Mouse (Mus musculus) hindbrain, embryonic 10.5 days (tissue): ENCODE results near the gene Atp6v0a2. TPM values are rescaled to one million over a fixed set of nuclear protein-coding genes. Genes with fewer than 3 reads are reported as not detected.
"Not testable (repeated sequence)": the region's sequence is repeated elsewhere in the genome, so short reads cannot be mapped to it uniquely, and the experiment has no call there.

Experiments used
- DNase-seq: peaks from one replicate; pipeline ENCODE4 v3.0.0-alpha.2; 2017; ENCODE audit warnings: low spot score
- H3K27ac ChIP-seq: fragments of 300-500 bp; sonication (generic); 2 replicates; pipeline ENCODE4 v1.5.1; 2016; ENCODE audit warnings: mild to moderate bottlenecking, moderate library complexity
- H3K27me3 ChIP-seq: fragments of 300-500 bp; sonication (generic); 2 replicates; pipeline ENCODE4 v1.6.1; 2016; ENCODE audit warnings: mild to moderate bottlenecking; ENCODE audit not compliant: poor library complexity, insufficient read depth, severe bottlenecking
- H3K36me3 ChIP-seq: fragments of 300-500 bp; sonication (generic); 2 replicates; pipeline ENCODE4 v1.6.1; 2016; ENCODE audit warnings: mild to moderate bottlenecking, moderate library complexity
- H3K4me1 ChIP-seq: fragments of 300-500 bp; sonication (generic); replicated peaks from 2 replicates; pipeline ENCODE4 v1.6.1; 2016; ENCODE audit warnings: mild to moderate bottlenecking
- H3K4me3 ChIP-seq: fragments of 300-500 bp; sonication (generic); 2 replicates; pipeline ENCODE4 v1.5.1; 2016; ENCODE audit warnings: mild to moderate bottlenecking, moderate library complexity
- H3K9me3 ChIP-seq: fragments of 300-500 bp; sonication (generic); 2 replicates; pipeline ENCODE4 v1.6.1; 2016; ENCODE audit warnings: mild to moderate bottlenecking, moderate library complexity
- WGBS: fragments of 180-500 bp; shearing (Covaris S2); methylation state at CpG from one replicate; pipeline ENCODE4 v1.1.7; 2016; 5-methylcytosine and 5-hydroxymethylcytosine counted together
- polyA plus RNA-seq: library from polyadenylated mRNA; unstranded; fragments of >200 nt; fragmentation: Nextera tagmentation; extraction: Ambion mirVana; gene quantifications from 2 replicates; pipeline ENCODE4 v1.2.1, GENCODE M21; 2016

Atp6v0a2 gene
- polyA plus RNA-seq = 46.7 and 50.6 TPM in 2 replicates

- peak; percentile 95 for DNase-seq
- under 1% methylated on average over 58 of the region's 58 CpGs for WGBS
- peak within 1 kb of the TSS; percentile 100 for H3K4me3 ChIP-seq
- H3K4me1 ChIP-seq = peaks cover 22% of the 10 kb centered on the region
- H3K27me3 ChIP-seq = no peaks in the 10 kb centered on the region
- H3K27ac ChIP-seq = peak within 1 kb of the TSS; percentile 87
- H3K9me3 ChIP-seq = no peaks in the 10 kb centered on the region
- peaks cover 42% of the 10 kb centered on the region for H3K36me3 ChIP-seq
Measured at GRCm38 (mm10) chr5:124628448-124629363, at the start of gene Atp6v0a2. Atp6v0a2 (plus strand) TSS chr5:124628576.

GRCm38 (mm10) chr5:124578633-124579317 is 49.6 kb upstream of the Atp6v0a2 start, which contains the start of the genes Eif2b1 and Gtf2h3:
Eif2b1 (minus strand) TSS chr5:124579131.
Gtf2h3 (plus strand) TSS chr5:124579140.
- peak; percentile 93 for DNase-seq
- Histone ChIP-seq H3K27me3 (no peaks in the 10 kb centered on the region), H3K4me3 (peak within 1 kb of the TSS; percentile 86), H3K27ac (peak within 1 kb of the TSS; percentile 79), H3K4me1 (peaks cover 27% of the 10 kb centered on the region), H3K36me3 (peaks cover 54% of the 10 kb centered on the region), H3K9me3 (no peaks in the 10 kb centered on the region)
- WGBS = under 1% methylated on average over 51 of the region's 51 CpGs

GRCm38 (mm10) chr5:124582515-124582914 is 45.9 kb upstream of the Atp6v0a2 start:
- DNase-seq = no peak
- Histone ChIP-seq H3K4me3 (no peak overlapping the region), H3K27ac (no peak overlapping the region), H3K27me3 (no peaks in the 10 kb centered on the region), H3K9me3 (no peaks in the 10 kb centered on the region), H3K4me1 (peaks cover 24% of the 10 kb centered on the region), H3K36me3 (peaks cover 55% of the 10 kb centered on the region)
- 93% methylated on average over 5 of the region's 5 CpGs for WGBS

- DNase-seq = no peak
- WGBS = over 99% methylated on average over 3 of the region's 3 CpGs
Measured at GRCm38 (mm10) chr5:124592768-124593167, 35.6 kb upstream of the Atp6v0a2 start.

GRCm38 (mm10) chr5:124598224-124599174 is 29.9 kb upstream of the Atp6v0a2 start:
- Histone ChIP-seq H3K36me3 (peaks cover 65% of the 10 kb centered on the region), H3K27ac (peak overlapping the region; percentile 90), H3K9me3 (no peaks in the 10 kb centered on the region), H3K4me3 (peak overlapping the region; percentile 98), H3K4me1 (peaks cover 18% of the 10 kb centered on the region), H3K27me3 (no peaks in the 10 kb centered on the region)
- DNase-seq = peak; percentile 95
- 6% methylated on average over 30 of the region's 30 CpGs for WGBS

More at GRCm38 (mm10) chr5:124592768-124593167, 35.6 kb upstream of the Atp6v0a2 start:
- Histone ChIP-seq H3K36me3 (peaks cover 91% of the 10 kb centered on the region), H3K27ac (no peak overlapping the region), H3K4me3 (no peak overlapping the region), H3K9me3 (no peaks in the 10 kb centered on the region), H3K4me1 (no peaks in the 10 kb centered on the region), H3K27me3 (no peaks in the 10 kb centered on the region)

- H3K36me3 ChIP-seq = peaks cover 65% of the 10 kb centered on the region
- WGBS = 67% methylated on average over 8 of the region's 8 CpGs
- not testable (repeated sequence) for H3K27me3 ChIP-seq, H3K9me3 ChIP-seq, DNase-seq, H3K27ac ChIP-seq
- peaks cover 18% of the 10 kb centered on the region for H3K4me1 ChIP-seq
- H3K4me3 ChIP-seq = peak overlapping the region; percentile 98
Measured at GRCm38 (mm10) chr5:124599726-124600125, 28.6 kb upstream of the Atp6v0a2 start.

- H3K4me3 ChIP-seq = no peak overlapping the region
- H3K27ac ChIP-seq = no peak overlapping the region
- peak; percentile 58 for DNase-seq
- no peaks in the 10 kb centered on the region for H3K9me3 ChIP-seq
- peaks cover 18% of the 10 kb centered on the region for H3K4me1 ChIP-seq
- H3K36me3 ChIP-seq = peaks cover 66% of the 10 kb centered on the region
- no peaks in the 10 kb centered on the region for H3K27me3 ChIP-seq
- 71% methylated on average over 5 of the region's 5 CpGs for WGBS
Measured at GRCm38 (mm10) chr5:124602349-124602748, 26.0 kb upstream of the Atp6v0a2 start.

- H3K36me3 ChIP-seq = peaks cover 81% of the 10 kb centered on the region
- whole genome bisulfite sequencing = 92% methylated on average over 4 of the region's 4 CpGs
Measured at GRCm38 (mm10) chr5:124604296-124604695, 24.1 kb upstream of the Atp6v0a2 start.

GRCm38 (mm10) chr5:124605041-124605622 is 23.2 kb upstream of the Atp6v0a2 start:
- Histone ChIP-seq H3K27ac (no peak overlapping the region), H3K4me1 (peaks cover under 1% of the 10 kb centered on the region; the same call in 1 of the 2 replicates), H3K4me3 (no peak overlapping the region), H3K27me3 (no peaks in the 10 kb centered on the region), H3K36me3 (peaks cover 83% of the 10 kb centered on the region), H3K9me3 (no peaks in the 10 kb centered on the region)
- WGBS = 90% methylated on average over 17 of the region's 17 CpGs
- DNase-seq = no peak

More at GRCm38 (mm10) chr5:124604296-124604695, 24.1 kb upstream of the Atp6v0a2 start:
- Histone ChIP-seq H3K9me3 (no peaks in the 10 kb centered on the region), H3K27ac (no peak overlapping the region), H3K27me3 (no peaks in the 10 kb centered on the region), H3K4me3 (no peak overlapping the region), H3K4me1 (peaks cover 9% of the 10 kb centered on the region)
- DNase-seq = no peak

- Histone ChIP-seq H3K36me3 (peaks cover 84% of the 10 kb centered on the region), H3K4me3 (no peak overlapping the region), H3K9me3 (no peaks in the 10 kb centered on the region), H3K27me3 (no peaks in the 10 kb centered on the region), H3K4me1 (no peaks in the 10 kb centered on the region), H3K27ac (no peak overlapping the region)
- no peak for DNase-seq
- 78% methylated on average over 10 of the region's 10 CpGs for WGBS
Measured at GRCm38 (mm10) chr5:124610965-124611364, 17.4 kb upstream of the Atp6v0a2 start.

GRCm38 (mm10) chr5:124614709-124615108 is 13.7 kb upstream of the Atp6v0a2 start:
- Histone ChIP-seq H3K4me1 (no peaks in the 10 kb centered on the region), H3K4me3 (no peak overlapping the region), H3K27ac (no peak overlapping the region), H3K36me3 (peaks cover 82% of the 10 kb centered on the region), H3K27me3 (no peaks in the 10 kb centered on the region), H3K9me3 (no peaks in the 10 kb centered on the region)
- no peak for DNase-seq
- 89% methylated on average over 11 of the region's 11 CpGs for WGBS

- H3K9me3 ChIP-seq = no peaks in the 10 kb centered on the region
- H3K4me3 ChIP-seq = no peak overlapping the region
- no peaks in the 10 kb centered on the region for H3K4me1 ChIP-seq
- DNase-seq = no peak
- H3K36me3 ChIP-seq = peaks cover 62% of the 10 kb centered on the region
- 82% methylated on average over 10 of the region's 10 CpGs for WGBS
- H3K27me3 ChIP-seq = no peaks in the 10 kb centered on the region
- no peak overlapping the region for H3K27ac ChIP-seq
Measured at GRCm38 (mm10) chr5:124618711-124619110, 9.7 kb upstream of the Atp6v0a2 start.
